8 mouse cellular contexts compared by ENCODE assay signal in the genomic region with DNA sequence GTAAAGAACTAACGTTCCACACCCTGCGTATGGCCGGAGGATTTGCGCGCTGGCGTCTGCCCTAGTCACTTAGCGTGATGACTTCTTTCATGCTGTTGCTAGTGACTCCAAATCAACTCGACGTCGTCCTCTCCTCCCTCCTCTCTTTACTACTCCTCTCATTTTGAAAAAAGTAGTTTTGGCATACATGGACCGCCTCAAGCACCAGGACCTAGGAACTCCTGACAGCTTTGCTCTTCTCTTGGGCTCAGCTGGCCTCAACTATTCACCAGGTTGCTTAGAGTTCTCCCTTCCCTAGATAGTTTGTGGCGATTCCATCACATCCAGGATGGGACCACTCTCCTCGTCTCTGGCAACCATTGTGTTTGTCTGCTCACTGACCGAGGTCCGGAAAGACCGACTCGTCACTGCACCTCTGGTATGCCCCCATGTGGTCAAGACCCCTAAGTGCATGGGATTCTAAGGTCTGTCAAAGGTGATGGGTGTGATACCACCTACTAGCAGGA. TPM values are rescaled to one million over a fixed set of nuclear protein-coding genes. Genes with fewer than 3 reads are reported as not detected.
DNase-seq lines count a peak whose midpoint lies in the region; ATAC-seq and TF ChIP-seq lines count a peak whose summit lies in the region.

No protein-coding gene starts in this region.

- H3K4me3 ChIP-seq in erythroblast, embryonic 14.5 days (replicated peaks): peak overlapping the region; percentile 77
- peak overlapping the region; percentile 70 for H3K4me3 ChIP-seq in heart, embryonic 13.5 days
- H3K4me3 ChIP-seq in kidney, postnatal 0 days (replicated peaks; ENCODE audit: low read depth, low read length): peak overlapping the region; percentile 63
- H3K4me3 ChIP-seq in liver, embryonic 12.5 days: peak overlapping the region; percentile 80

- peaks cover 4% of the 10 kb centered on the region for H3K27me3 ChIP-seq in erythroblast, embryonic 14.5 days (ENCODE audit: control insufficient read depth)
- H3K27me3 ChIP-seq in heart, embryonic 13.5 days (replicated peaks): no peaks in the 10 kb centered on the region
- H3K27me3 ChIP-seq in kidney, postnatal 0 days (ENCODE audit: insufficient read depth, low read length): no peaks in the 10 kb centered on the region
- no peaks in the 10 kb centered on the region for H3K27me3 ChIP-seq in liver, embryonic 12.5 days (replicated peaks)
- no peaks in the 10 kb centered on the region for H3K27me3 ChIP-seq in splenic B cell, adult 2 months (ENCODE audit: control insufficient read depth, insufficient read depth, low read length, poor library complexity, severe bottlenecking)

- H3K27ac ChIP-seq in heart, embryonic 13.5 days (replicated peaks): peak overlapping the region; percentile 92
- H3K27ac ChIP-seq in kidney, postnatal 0 days: peak overlapping the region; percentile 97
- H3K27ac ChIP-seq in liver, embryonic 12.5 days: peak overlapping the region; percentile 85

- peak; percentile 92 for DNase-seq in CD4-positive, CD25-positive, alpha-beta regulatory T cell, adult 2 months (ENCODE audit: low read depth, low spot score)
- DNase-seq in brain, embryonic 14.5 days (ENCODE audit: low read depth): peak; percentile 86
- DNase-seq in kidney, postnatal 0 days (ENCODE audit: low spot score): peak; percentile 90
- peak; percentile 94 for DNase-seq in naive thymus-derived CD4-positive, alpha-beta T cell, adult 2 months (ENCODE audit: low read depth)
- DNase-seq in splenic B cell, adult 2 months (ENCODE audit: low read depth, low spot score): peak; percentile 97

- no peak for TF ChIP-seq POLR2A in brain, embryonic 14.5 days (IDR thresholded peaks at IDR 0.05; ENCODE audit: borderline replicate concordance, extremely low read depth, insufficient read depth, insufficient read length, poor library complexity, severe bottlenecking)

- peak overlapping the region; percentile 89 for H3K4me2 ChIP-seq in heart, embryonic 13.5 days
- peak overlapping the region; percentile 79 for H3K4me2 ChIP-seq in kidney, postnatal 0 days (ENCODE audit: low read length)
- H3K4me2 ChIP-seq in liver, embryonic 12.5 days: peak overlapping the region; percentile 86

- ATAC-seq in heart, embryonic 13.5 days (ENCODE audit: extremely low read depth, insufficient number of reproducible peaks, low FRiP score, low TSS enrichment): peak; percentile 27; the same call in 1 of the 2 replicates
- ATAC-seq in kidney, postnatal 0 days (replicated peaks; ENCODE audit: low FRiP score, low read depth): peak; percentile 50
- ATAC-seq in liver, embryonic 12.5 days: peak; percentile 40

- TF ChIP-seq CTCF in brain, embryonic 14.5 days (IDR thresholded peaks at IDR 0.05; ENCODE audit: borderline replicate concordance, extremely low read depth, insufficient read depth, insufficient read length): peak; percentile 74
- TF ChIP-seq CTCF in kidney, postnatal 0 days (IDR thresholded peaks at IDR 0.05; ENCODE audit: low read depth): peak; percentile 86

- peaks cover 62% of the 10 kb centered on the region for H3K4me1 ChIP-seq in erythroblast, embryonic 14.5 days (ENCODE audit: control insufficient read depth)
- peaks cover 29% of the 10 kb centered on the region for H3K4me1 ChIP-seq in heart, embryonic 13.5 days
- no peaks in the 10 kb centered on the region for H3K4me1 ChIP-seq in kidney, postnatal 0 days (replicated peaks; ENCODE audit: insufficient read depth, low read length)
- H3K4me1 ChIP-seq in liver, embryonic 12.5 days: peaks cover 56% of the 10 kb centered on the region

- peak overlapping the region; percentile 94 for H3K9ac ChIP-seq in heart, embryonic 13.5 days
- H3K9ac ChIP-seq in kidney, postnatal 0 days (ENCODE audit: low read depth, low read length): peak overlapping the region; percentile 60
- H3K9ac ChIP-seq in liver, embryonic 12.5 days: peak overlapping the region; percentile 64

- H3K36me3 ChIP-seq in erythroblast, embryonic 14.5 days (ENCODE audit: control insufficient read depth): no peaks in the 10 kb centered on the region
- no peaks in the 10 kb centered on the region for H3K36me3 ChIP-seq in heart, embryonic 13.5 days
- no peaks in the 10 kb centered on the region for H3K36me3 ChIP-seq in kidney, postnatal 0 days (ENCODE audit: insufficient read depth, low read length)
- no peaks in the 10 kb centered on the region for H3K36me3 ChIP-seq in liver, embryonic 12.5 days
- H3K36me3 ChIP-seq in splenic B cell, adult 2 months (ENCODE audit: control insufficient read depth, insufficient read depth, low read length, poor library complexity, severe bottlenecking): no peaks in the 10 kb centered on the region

- H3K9me3 ChIP-seq in erythroblast, embryonic 14.5 days (ENCODE audit: control insufficient read depth, low read length): no peaks in the 10 kb centered on the region
- H3K9me3 ChIP-seq in heart, embryonic 13.5 days: no peaks in the 10 kb centered on the region
- H3K9me3 ChIP-seq in kidney, postnatal 0 days (replicated peaks; ENCODE audit: low read length): no peaks in the 10 kb centered on the region
- no peaks in the 10 kb centered on the region for H3K9me3 ChIP-seq in liver, embryonic 12.5 days (replicated peaks)

- under 1% methylated on average over 17 of the region's 17 CpGs for WGBS in heart, embryonic 13.5 days
- WGBS in kidney, postnatal 0 days: under 1% methylated on average over 17 of the region's 17 CpGs
- under 1% methylated on average over 17 of the region's 17 CpGs for WGBS in liver, embryonic 12.5 days (ENCODE audit: insufficient replicate concordance)

RNA-seq across cellular contexts. Expression of a gene that starts 13.2 kb away (rescaled TPM):
- polyA plus RNA-seq in brain, embryonic 14.5 days (2012; rRNA removed): 0.05 TPM in 1 of 2 replicates, not detected in the other
- polyA plus RNA-seq in erythroblast, embryonic 14.5 days (2012): 0.02 TPM in 1 of 2 replicates, not detected in the other
- not detected in 2 replicates for polyA plus RNA-seq in heart, embryonic 13.5 days (2015; fragmentation: Nextera tagmentation; extraction: Ambion mirVana)
- polyA plus RNA-seq in kidney, postnatal 0 days (2015; fragmentation: Nextera tagmentation; extraction: Ambion mirVana): not detected in 2 replicates
- polyA plus RNA-seq in liver, embryonic 12.5 days (2016; fragmentation: Nextera tagmentation; extraction: Ambion mirVana): not detected in 2 replicates

RNA-seq across cellular contexts. Expression of a gene that starts 13.2 kb away (rescaled TPM):
- polyA plus RNA-seq in brain, embryonic 14.5 days (2012; rRNA removed): not detected in 2 replicates
- polyA plus RNA-seq in erythroblast, embryonic 14.5 days (2012): not detected in 2 replicates
- not detected in 2 replicates for polyA plus RNA-seq in heart, embryonic 13.5 days (2015; fragmentation: Nextera tagmentation; extraction: Ambion mirVana)
- not detected in 2 replicates for polyA plus RNA-seq in kidney, postnatal 0 days (2015; fragmentation: Nextera tagmentation; extraction: Ambion mirVana)
- polyA plus RNA-seq in liver, embryonic 12.5 days (2016; fragmentation: Nextera tagmentation; extraction: Ambion mirVana): not detected in 2 replicates

RNA-seq across cellular contexts. Expression of a gene that starts 48.1 kb away (rescaled TPM):
- not detected in 2 replicates for polyA plus RNA-seq in brain, embryonic 14.5 days (2012; rRNA removed)
- not detected in 2 replicates for polyA plus RNA-seq in erythroblast, embryonic 14.5 days (2012)
- not detected in 2 replicates for polyA plus RNA-seq in heart, embryonic 13.5 days (2015; fragmentation: Nextera tagmentation; extraction: Ambion mirVana)
- 0.12 TPM in 1 of 2 replicates, not detected in the other for polyA plus RNA-seq in kidney, postnatal 0 days (2015; fragmentation: Nextera tagmentation; extraction: Ambion mirVana)
- 0.06 TPM in 1 of 2 replicates, not detected in the other for polyA plus RNA-seq in liver, embryonic 12.5 days (2016; fragmentation: Nextera tagmentation; extraction: Ambion mirVana)

RNA-seq across cellular contexts. Expression of a gene that starts 50.3 kb away (rescaled TPM):
- 0.05 and 0.07 TPM in 2 replicates for polyA plus RNA-seq in brain, embryonic 14.5 days (2012; rRNA removed)
- polyA plus RNA-seq in erythroblast, embryonic 14.5 days (2012): not detected in 2 replicates
- 0.15 TPM in 1 of 2 replicates, not detected in the other for polyA plus RNA-seq in heart, embryonic 13.5 days (2015; fragmentation: Nextera tagmentation; extraction: Ambion mirVana)
- 0.16 and 0.17 TPM in 2 replicates for polyA plus RNA-seq in kidney, postnatal 0 days (2015; fragmentation: Nextera tagmentation; extraction: Ambion mirVana)
- 0.10 TPM in 1 of 2 replicates, not detected in the other for polyA plus RNA-seq in liver, embryonic 12.5 days (2016; fragmentation: Nextera tagmentation; extraction: Ambion mirVana)

RNA-seq across cellular contexts. Expression of a gene that starts 51.6 kb away (rescaled TPM):
- polyA plus RNA-seq in brain, embryonic 14.5 days (2012; rRNA removed): 0.30 and 0.49 TPM in 2 replicates
- polyA plus RNA-seq in erythroblast, embryonic 14.5 days (2012): not detected in 2 replicates
- polyA plus RNA-seq in heart, embryonic 13.5 days (2015; fragmentation: Nextera tagmentation; extraction: Ambion mirVana): 0.45 and 0.60 TPM in 2 replicates
- 0.51 and 0.65 TPM in 2 replicates for polyA plus RNA-seq in kidney, postnatal 0 days (2015; fragmentation: Nextera tagmentation; extraction: Ambion mirVana)
- polyA plus RNA-seq in liver, embryonic 12.5 days (2016; fragmentation: Nextera tagmentation; extraction: Ambion mirVana): 6.3 and 6.4 TPM in 2 replicates

Comparison
In these comparisons a context has a peak if more than half of its experiments do, and no peak if none do; other contexts are left out.
1. Peak in every context shown above with its lines: DNase-seq, ATAC-seq, H3K4me3 ChIP-seq and H3K27ac ChIP-seq.